Mouse (Mus musculus): ENCODE data around the gene Wbp11.

GRCm38 (mm10) chr6:136857186-136857872 lies 29.3 kb upstream of the Wbp11 start, which contains the start of gene Art4:
- 0 out of 2 replicates have a peak, but pooled peaks have one; percentile 50 for TF ChIP-seq POLR2A (IDR thresholded peaks at IDR 0.05; ENCODE audit: control insufficient read depth, extremely low read depth, insufficient read depth, low read length, poor library complexity)
- no peak for TF ChIP-seq CTCF (IDR thresholded peaks at IDR 0.05; ENCODE audit: borderline replicate concordance, control insufficient read depth, extremely low read depth, insufficient read depth, low read length, poor library complexity)
